Mouse (Mus musculus) thymus, postnatal 14 days (tissue): ENCODE data around the gene Ncf1.

Experiments used
- DNase-seq: peaks from one replicate; pipeline ENCODE4 v3.0.0; 2021

Gene Ncf1

DNA sequence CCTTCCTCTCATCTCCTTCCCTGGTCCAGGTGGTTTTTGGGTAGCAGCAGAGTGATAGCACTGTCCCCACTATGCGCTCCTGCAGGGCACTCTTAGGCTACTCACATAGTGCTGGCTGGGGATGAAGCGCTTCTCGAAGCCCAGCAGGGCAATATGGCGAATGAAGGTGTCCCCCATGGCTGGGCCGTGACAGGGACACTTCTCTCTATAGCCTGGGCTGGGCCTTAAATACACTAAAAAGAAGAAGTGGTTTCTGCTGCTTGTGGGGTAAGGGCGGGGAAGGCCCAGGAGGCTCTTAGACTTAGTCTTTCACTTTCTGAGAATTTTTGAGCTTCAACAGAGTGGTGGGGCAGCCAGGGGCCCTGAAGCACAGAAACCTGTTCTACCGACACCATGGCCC, at the start of gene Ncf1:
TSS of gene Ncf1 (minus strand) at position 235 of the 400 bp plus-strand sequence.
- no peak for DNase-seq

DNA sequence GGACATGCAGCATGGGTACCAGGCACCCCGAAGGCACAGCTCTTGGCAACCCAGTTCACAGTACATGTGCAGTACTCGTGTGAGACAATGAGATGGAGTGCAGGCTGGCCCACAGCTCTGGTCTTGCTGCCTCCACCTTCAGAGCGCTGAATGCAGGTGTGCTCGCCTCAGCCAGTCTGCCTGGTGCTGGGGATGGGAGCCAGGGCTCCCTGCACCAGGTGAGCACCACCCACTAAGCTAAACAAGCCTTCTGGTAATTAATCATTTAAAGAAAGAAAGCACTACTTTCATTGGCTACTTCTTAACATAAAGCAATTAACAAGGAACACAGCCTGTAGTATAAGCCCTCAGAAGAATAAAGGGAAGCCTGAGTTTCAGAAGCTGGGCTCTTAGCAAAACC, 47.7 kb upstream of the Ncf1 start:
- no peak for DNase-seq

DNA sequence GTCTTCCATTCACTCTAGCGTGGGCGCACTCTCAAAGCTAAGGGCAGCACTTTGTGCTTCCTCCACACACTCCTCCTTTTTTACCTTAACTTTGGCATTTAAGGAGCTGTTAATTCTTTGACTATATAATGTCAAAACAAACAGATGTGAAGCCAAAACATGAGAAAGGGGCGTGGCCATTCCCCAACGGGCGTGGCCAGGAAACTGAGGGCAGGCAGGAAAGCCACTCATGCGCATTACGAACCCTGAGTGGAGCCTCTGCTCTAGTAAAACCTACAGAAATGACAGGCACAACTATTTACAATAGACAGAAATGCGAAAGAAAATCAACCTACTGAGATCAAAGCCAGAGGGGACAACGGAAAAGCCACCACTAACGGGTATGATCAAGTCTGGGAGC, 46.1 kb upstream of the Ncf1 start:
- DNase-seq, result peak; percentile 67

DNA sequence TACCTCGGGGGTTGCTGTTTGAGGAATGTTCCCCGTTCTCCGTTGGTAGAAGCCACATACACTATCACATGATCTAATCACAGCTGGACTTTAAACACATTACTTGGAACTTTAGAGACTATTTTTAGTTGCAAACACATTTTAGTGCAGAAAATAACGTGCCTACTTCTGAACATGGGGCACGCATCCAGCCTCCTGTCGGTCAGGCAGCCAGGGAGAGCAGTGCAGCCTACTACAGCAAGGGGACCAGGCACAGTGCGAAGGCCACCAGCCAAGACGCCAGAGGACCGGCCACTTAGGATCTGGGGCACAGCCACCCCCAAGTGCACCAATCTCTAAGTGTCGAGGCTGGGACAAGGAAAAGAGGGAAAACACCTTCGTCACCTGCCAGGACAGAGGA, 45.6 kb upstream of the Ncf1 start:
- DNase-seq, result no peak

DNA sequence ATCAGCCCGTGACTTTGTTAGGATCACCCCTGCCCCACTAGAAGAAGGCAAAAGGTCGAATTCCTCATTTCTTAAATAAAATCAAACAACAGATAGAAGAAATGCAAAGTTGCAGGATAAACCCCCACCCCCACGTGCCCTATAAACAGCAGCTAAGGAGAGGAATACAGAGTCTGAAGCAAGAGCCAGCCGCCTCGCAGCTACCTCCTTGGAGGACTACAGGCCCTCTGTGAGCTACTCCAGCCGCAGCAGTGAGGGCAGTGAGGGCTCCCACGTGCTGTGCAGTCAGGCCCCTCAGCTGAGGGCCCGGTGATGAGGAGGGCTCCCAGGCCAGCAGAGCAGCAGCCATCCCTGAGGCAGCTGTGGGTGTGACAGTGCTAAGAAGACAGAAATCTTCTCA, 44.3 kb upstream of the Ncf1 start:
- no peak for DNase-seq

DNA sequence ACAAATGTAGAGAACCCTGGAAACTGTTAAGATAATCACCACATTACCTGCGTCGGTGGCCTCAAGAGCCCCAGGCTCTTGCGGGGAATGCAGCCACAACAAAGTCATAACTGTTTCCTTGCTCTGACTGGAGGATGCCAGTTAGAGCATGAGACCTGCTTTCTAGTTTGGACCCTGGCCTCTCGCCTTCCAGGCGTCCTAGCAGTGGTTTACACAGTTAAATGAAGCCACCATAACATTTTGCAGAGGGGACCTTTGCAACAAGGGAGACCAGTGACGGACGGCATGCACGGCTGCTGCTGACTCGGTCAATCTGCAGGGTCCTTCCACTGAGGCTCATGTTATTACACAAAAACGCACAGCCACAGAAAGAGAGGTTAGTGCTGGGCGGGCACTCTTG, 43.3 kb upstream of the Ncf1 start:
- peak; percentile 35 for DNase-seq

DNA sequence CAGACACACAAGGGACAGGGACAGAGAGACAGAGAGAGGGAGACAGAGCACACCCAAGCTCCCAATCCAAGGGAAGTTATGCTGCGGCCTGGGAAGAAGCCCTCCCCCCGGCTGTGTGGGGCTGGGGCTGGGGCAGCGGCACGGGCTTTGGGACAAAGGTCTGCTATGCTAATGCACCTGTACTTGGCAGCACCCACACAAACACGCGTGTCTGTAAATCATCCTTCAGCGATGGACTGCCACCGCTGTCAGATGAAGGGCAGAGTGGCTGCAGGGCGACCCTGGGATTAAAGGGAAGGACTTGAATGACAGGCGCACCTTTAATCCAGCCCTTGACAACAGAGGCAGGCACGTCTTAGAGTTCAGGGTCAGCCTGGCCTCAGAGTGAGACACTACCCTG, 42.0 kb upstream of the Ncf1 start:
- DNase-seq, result no peak

DNA sequence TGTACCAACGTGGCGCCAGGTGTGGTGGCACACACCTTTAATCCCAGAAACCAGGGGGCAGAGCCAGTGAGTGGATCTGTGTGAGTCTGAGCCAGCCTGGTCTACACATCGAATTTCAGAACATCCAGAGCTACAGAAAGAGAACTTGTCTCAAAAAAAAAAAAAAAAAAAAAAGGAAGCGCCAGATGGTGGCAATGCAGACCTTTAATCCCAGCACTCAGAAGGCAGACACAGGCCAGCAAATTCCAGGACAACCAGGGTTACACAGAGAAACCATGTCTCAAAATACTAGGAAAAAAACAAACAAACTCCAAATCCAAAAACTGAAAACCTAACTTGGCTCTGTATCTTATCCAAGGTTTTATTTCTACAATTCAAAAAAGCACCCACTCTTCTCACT, 41.1 kb upstream of the Ncf1 start:
- no peak for DNase-seq

DNA sequence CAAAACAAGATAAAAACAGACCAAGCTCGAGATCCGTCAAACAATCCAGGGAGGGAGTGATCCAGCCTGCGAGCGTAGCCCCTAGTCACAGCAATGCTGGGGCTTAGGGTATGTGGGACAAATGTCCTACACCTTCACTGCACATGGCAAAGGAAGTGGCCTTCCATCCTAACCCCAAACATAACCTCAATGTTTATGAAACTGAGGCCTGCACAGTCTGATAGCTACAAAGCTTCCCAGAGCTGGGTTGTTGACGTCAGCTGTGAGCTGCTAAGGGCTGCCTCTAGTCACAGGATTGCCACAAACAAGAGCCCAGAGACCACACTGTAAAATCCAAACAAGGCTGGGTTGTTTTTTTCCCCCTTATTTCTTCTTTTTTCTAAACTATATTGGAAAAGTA, 40.3 kb upstream of the Ncf1 start:
- peak; percentile 43 for DNase-seq

DNA sequence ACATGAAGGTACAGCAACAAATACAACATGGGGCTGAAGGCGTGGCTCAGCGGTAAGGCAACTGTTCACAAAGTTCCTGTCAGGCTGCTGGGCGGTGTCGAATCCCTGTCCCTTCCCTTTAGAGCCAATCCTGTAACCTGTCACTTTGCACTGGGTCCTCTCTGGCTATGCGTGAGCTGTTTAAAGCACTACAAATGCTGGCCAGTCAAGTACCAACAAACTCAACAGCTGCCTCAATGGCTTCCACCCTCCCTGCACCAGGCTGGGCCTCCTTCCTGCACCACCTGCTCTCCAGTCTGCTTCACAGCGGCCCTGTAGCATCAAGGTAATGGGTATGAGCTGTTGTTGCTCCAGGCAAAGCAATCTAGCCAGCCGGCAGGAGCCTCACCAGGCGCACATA, 39.3 kb upstream of the Ncf1 start:
- no peak for DNase-seq

DNA sequence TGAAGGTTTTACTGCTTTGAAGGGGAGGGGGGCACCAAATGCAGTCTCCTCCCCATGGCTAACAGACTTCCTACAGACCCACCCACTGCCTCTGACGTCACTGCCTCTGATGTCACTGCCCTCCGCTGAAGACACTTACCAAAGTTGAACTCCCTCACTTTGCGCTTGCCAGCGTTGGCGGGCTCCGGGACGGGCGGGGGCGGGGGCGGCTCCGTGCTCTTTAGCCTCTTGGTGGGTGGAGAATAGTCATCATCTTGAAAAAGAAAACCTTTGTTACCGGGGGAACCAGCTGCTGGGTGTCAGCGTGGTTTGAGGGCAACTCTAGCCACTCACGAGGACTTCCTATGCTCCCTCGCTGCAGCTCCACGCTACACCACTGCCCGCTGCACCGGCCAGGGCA, 37.0 kb upstream of the Ncf1 start:
- DNase-seq, result peak; percentile 79

DNA sequence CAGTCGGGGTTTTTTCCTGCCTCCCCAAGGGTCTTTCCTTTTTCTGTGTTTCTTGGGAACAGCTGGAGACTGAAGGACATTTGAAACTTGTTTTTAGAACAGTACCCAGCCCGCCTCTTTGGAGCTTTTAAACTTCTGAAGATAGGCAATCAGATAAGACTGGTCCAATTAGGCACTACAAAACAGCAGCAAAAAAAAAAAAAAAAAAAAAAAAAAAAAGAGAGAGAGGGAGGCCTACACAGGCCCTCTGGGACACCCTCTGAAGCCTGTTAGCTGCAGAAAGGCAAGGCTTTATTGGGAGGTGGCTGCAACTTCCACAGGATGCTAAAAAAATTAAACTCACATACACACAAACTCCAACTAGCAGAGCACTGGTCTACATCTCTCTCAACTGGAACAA, 36.5 kb upstream of the Ncf1 start:
- DNase-seq, result no peak

DNA sequence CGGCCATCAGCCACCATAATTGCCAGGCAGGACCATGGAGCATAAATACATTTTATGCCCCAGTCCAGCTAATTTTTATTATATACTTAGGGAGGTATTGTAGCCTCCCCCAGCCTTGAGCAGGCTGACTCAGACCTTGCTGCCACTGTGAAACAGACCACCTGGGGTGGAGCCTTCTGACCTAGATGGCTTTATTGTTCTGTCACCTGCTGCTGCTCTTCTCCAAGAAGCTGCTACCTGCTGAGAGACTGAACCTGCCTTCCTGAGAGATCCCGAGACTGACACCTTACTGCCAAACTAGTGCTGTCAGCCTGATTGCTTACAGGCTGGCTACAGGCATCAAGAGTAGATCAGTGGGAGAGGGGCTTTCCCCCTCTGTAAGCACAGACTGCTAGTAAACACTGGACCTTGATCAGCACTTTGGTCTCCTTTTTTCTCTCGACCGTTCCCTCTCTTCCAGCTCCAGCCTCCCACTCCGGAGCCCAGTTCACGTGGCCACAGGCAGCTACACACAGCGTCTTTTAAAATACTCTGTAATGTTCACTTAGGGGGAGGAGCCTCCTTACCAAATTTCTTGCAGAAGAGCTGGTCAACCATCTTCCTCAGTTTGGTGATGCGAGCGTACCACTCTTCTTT, 30.7 kb upstream of the Ncf1 start:
- no peak for DNase-seq

DNA sequence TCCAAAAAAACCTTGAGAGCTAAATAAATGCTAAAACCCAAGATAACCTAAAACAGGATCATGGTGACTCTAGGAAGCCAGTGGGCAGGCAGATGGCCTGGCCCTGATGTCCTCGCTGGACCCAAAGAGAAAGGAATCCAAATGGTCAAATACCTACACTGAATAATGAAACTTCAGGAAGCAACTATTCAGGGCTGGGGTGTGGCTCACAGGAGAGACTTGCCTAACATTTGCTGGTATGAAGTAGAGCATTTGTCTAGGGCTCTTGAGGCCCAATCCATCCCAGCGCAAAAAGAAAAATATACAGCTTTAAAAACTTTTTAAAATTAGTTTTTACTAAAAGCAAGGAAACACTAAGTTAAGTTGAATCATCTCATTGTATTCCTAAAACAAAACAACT, 29.5 kb upstream of the Ncf1 start:
- no peak for DNase-seq

DNA sequence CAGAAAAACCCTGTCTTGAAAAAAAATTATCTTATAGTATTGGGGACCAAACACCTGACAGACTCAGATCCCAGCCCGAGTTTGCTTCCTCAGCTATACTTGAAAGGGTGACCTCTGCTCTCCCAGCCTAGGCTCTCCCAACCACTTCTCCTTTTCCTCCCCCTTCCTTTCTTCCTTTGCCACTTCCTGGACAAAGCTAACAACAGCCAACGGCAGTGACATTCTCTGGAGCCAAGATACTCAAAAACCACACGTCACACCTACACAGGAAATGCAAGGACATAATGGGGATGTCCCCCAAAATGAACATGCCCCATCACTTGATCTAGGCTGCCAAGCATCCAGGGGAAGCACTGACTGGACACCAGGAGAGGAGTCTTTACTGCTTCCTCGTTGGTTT, 29.0 kb upstream of the Ncf1 start:
- no peak for DNase-seq

DNA sequence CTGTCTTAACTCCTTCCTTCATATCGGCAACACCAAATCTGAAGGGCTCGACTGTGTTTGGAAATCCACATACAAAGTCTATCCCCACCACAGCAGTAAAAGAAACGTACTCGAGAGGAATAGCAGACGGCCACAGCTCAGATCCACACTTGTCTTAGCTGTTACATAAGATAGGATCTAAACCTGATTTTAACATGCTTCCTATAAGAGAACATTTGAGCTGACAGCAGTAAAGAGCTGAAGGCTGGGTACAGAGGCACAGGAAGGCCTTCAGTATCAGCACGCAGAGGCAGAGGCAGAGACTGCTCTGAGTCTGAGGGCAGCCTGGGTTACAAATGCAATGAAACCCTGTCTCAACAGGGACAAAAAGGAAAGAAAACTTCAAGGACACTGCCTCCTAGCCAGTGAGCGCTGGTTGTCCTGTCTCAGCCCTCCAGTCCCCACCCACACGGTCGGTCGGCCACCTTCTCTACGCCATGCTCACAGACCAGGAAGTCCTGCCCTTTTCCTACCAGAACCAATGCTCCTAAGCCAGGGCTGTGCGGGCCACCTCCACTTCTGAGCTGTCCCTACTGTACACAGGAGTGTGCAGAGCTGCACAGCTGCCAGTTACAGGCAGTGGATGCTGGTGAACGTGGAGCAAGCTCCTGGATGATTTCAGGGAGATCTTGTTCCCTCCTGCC, 28.1 kb upstream of the Ncf1 start:
- DNase-seq, result no peak

DNA sequence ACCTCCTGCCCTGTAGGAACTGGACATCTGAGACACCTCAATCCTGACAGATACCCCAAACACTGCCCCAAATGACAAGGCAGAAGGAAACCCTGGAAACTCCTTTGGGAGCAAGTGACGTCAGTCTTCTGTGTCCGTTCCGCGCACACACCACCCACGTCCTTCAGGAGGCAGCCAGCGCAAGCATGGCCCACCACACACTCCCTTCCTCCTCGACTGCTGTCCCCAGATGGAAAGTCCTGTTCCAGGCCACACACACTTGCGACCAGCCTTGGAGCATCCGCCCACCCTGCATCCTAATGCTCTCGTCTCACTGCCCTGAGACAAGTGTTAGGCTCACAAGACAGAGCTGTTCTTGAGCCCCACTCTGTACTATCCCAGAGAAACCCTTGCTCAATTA, 25.9 kb upstream of the Ncf1 start:
- no peak for DNase-seq

DNA sequence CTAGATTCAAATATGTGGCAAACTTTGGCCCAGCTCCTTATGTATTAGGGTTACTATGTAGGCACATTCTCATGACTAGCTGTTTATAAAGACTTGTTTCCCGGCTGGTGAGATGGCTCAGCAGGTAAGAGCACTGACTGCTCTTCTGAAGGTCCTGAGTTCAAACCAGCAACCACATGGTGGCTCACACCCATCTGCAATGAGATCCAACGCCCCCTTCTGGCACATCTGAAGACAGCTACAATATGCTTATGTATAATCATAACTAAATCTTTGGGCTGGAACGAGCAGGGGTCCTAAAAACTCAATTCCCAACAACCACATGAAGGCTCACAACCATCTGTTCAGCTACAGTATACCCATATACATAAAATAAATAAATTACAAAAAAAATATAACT, 24.4 kb upstream of the Ncf1 start:
- DNase-seq, result peak; percentile 43

DNA sequence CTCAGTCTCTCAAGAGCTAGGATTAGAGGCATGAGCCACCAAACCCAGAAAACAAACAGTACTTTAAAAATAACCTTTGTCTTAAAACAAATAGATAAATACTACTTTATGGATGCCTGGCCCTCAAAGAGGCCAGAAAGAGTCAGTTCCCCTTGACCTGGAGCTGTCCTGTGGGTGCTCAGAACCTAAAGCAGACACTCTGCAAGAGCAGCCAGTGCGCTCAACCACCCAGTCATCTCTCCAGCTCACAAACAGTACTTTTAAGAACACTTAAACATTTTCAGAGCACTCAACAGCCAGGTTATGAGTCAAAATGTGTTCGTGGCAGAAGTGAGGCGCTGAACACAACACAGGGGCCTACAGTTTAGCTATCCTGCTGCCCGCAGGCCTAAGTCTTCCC, 21.7 kb upstream of the Ncf1 start:
- no peak for DNase-seq

DNA sequence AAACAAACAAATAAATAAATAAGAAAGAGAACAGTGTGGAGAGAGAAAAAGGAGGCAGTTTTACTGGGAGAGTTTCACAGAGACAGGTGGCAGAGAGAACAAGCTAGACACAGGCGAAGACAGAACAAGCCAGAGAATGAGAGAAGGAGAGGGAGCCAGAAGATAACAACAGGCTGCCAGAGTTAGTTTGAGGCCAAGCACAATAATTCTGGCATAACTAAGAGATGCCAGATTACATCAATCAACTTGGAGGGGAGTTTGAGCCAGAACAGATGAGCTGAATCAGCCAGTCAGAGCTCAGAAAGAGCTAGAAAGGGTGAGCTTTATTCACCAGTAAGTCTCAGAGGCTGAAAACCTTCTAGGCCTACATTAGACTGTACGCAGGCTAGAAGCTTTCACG, 21.2 kb upstream of the Ncf1 start:
- no peak for DNase-seq

DNA sequence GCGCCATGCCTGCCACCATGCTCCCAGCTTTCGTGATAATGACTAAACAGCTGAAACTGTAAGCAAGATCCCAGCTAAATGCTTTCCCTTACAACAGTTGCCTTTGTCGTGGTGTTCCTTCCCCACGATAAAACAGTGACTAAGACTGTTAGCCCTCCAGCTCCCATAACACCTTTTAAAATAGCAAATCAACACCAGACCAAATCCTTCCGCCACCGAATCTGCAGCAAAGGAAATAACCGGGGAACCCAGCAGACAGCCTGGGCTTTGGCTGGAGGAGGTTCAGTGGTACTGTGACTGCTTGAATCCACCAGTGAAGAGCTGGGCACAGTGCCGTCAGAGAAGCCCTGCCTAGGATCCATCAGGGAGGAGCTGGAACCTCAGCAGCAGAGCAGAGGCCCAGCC, 19.8 kb upstream of the Ncf1 start:
- no peak for DNase-seq

DNA sequence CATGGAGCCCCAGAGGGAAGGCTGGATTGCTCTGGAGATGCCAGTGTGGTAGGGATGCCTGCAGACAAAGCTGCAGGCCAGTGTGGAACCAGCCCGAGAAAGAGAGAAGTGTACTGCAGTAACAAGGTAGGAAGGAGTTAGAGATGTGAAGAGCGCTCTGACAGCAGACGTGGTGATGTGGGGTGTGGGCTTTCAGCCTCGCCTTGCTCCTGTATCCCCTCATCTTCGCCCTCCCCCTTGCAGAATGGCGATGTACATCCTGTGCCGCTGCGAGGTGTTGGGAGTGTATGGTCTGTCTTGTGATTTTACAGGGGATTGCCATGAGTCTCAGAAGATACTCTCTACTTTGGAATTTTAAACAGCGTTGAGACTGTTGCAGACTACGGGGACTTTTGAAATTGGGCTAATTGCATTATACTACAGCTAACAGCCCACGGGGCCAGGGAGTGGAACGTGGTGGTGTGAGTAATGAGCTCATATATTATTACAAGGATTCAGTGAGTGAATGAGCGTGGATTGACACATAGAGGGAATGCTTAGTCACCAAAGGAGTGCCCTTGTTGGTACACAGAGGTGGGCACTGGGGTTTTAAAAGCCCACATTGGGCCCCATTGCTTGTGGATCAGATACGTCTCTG, 19.3 kb upstream of the Ncf1 start:
- no peak for DNase-seq

DNA sequence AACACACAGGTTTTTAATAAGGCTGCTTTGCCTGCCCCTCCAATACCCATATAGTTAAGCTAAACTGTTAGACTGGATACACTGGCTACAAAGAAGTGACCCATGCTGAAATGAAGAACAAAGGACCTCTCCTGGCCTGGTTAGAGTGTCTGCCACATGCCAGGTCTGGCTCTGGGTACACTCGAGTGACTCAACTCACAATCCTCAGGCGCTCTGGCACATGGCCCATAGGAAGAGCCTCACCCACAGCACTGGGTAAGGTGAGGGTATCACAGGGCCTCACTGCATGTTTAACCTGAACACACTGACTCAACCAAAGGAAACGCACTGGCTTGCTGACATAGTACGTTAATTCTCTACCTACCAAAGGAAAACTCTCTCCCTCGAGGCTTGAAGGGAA, 16.7 kb upstream of the Ncf1 start:
- no peak for DNase-seq

DNA sequence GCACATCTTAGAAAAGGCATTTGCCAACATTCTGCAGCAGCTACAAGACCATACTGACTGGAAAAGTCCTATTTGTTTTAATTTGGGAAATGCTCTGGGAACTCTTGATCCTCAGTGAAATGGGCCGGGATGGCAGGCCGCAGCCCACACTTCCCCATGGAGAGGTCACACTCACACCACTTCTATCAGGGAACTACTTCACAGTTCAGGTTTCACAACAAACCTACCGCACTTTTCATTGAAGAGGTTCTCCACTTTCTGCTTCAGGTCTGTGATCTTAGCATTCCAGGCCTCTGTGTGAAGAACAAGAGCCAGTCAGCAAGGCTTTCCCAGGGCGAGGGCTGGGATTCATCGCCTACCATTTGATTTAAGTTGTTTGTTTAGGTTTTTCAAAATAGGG, 15.5 kb upstream of the Ncf1 start:
- no peak for DNase-seq
